Mouse (Mus musculus) adrenal gland, adult (tissue): ENCODE data around the gene Zc3h12d.

Source experiments
- DNase-seq, 2 experiments: peaks; one replicate each; pipeline ENCODE4 v3.0.0; 2022 to 2023; ENCODE audit warnings: low spot score in 1 of 2; ENCODE audit not compliant: inconsistent age in 2 of 2

Zc3h12d gene

GRCm38 (mm10) chr10:7832171-7832676, at the start of gene Zc3h12d:
TSS of gene Zc3h12d (plus strand) at chr10:7832470.
- DNase-seq, result peak; percentile 20 to 59

- DNase-seq, result no peak
Measured at GRCm38 (mm10) chr10:7787319-7787718, 45.0 kb upstream of the Zc3h12d start.

- no peak for DNase-seq
Measured at GRCm38 (mm10) chr10:7792254-7792750, 40.0 kb upstream of the Zc3h12d start.

GRCm38 (mm10) chr10:7792751-7793385, 39.4 kb upstream of the Zc3h12d start, which contains the start of the genes Ginm1 and Ppil4:
TSS of gene Ginm1 (minus strand) at chr10:7792824.
TSS of gene Ppil4 (plus strand) at chr10:7792891.
- peak; percentile 93 to 96 for DNase-seq

GRCm38 (mm10) chr10:7801258-7801657, 31.0 kb upstream of the Zc3h12d start:
- no peak for DNase-seq

GRCm38 (mm10) chr10:7802519-7803140, 29.6 kb upstream of the Zc3h12d start:
- DNase-seq, result no peak

GRCm38 (mm10) chr10:7809937-7810336, 22.3 kb upstream of the Zc3h12d start:
- peak; percentile 13 to 85 for DNase-seq

GRCm38 (mm10) chr10:7816476-7816875, 15.8 kb upstream of the Zc3h12d start:
- no peak for DNase-seq

GRCm38 (mm10) chr10:7818676-7819075, 13.6 kb upstream of the Zc3h12d start:
- no peak for DNase-seq

GRCm38 (mm10) chr10:7819156-7819555, 13.1 kb upstream of the Zc3h12d start:
- DNase-seq, result no peak

- no peak for DNase-seq
Measured at GRCm38 (mm10) chr10:7819603-7820002, 12.7 kb upstream of the Zc3h12d start.

- DNase-seq, result no peak
Measured at GRCm38 (mm10) chr10:7820171-7820570, 12.1 kb upstream of the Zc3h12d start.

- DNase-seq, result no peak
Measured at GRCm38 (mm10) chr10:7821981-7822380, 10.3 kb upstream of the Zc3h12d start.

- no peak for DNase-seq
Measured at GRCm38 (mm10) chr10:7824663-7825280, 7.5 kb upstream of the Zc3h12d start.

GRCm38 (mm10) chr10:7825281-7825665, 7.0 kb upstream of the Zc3h12d start:
- no peak for DNase-seq

- DNase-seq, result no peak
Measured at GRCm38 (mm10) chr10:7826106-7826505, 6.2 kb upstream of the Zc3h12d start.

GRCm38 (mm10) chr10:7833377-7834165, 1.3 kb downstream of the Zc3h12d start:
- DNase-seq, result no peak

- no peak for DNase-seq
Measured at GRCm38 (mm10) chr10:7834671-7835225, 2.5 kb downstream of the Zc3h12d start.

- DNase-seq, result no peak
Measured at GRCm38 (mm10) chr10:7836902-7837301, 4.6 kb downstream of the Zc3h12d start.

GRCm38 (mm10) chr10:7837446-7837845, 5.2 kb downstream of the Zc3h12d start:
- DNase-seq, result no peak

- DNase-seq, result no peak
Measured at GRCm38 (mm10) chr10:7838036-7838435, 5.8 kb downstream of the Zc3h12d start.
